Mouse (Mus musculus) brain, embryonic 14.5 days (tissue): ENCODE measurements around the gene Ebf1.

ENCODE experiments used
- CTCF ChIP-seq: fragments of 200-500 bp; IDR thresholded peaks from 2 replicates; pipeline ENCODE4 v1.5.1; 2012; ENCODE audit warnings: inconsistent platforms, mild to moderate bottlenecking, moderate library complexity, borderline replicate concordance; ENCODE audit not compliant: insufficient read depth, insufficient read length; ENCODE audit errors: extremely low read depth
- POLR2A ChIP-seq: fragments of 200-500 bp; IDR thresholded peaks from 2 replicates; pipeline ENCODE4 v1.6.1; 2012; ENCODE audit warnings: mild to moderate bottlenecking, inconsistent platforms, borderline replicate concordance; ENCODE audit not compliant: poor library complexity, insufficient read depth, insufficient read length, severe bottlenecking; ENCODE audit errors: extremely low read depth

DNA sequence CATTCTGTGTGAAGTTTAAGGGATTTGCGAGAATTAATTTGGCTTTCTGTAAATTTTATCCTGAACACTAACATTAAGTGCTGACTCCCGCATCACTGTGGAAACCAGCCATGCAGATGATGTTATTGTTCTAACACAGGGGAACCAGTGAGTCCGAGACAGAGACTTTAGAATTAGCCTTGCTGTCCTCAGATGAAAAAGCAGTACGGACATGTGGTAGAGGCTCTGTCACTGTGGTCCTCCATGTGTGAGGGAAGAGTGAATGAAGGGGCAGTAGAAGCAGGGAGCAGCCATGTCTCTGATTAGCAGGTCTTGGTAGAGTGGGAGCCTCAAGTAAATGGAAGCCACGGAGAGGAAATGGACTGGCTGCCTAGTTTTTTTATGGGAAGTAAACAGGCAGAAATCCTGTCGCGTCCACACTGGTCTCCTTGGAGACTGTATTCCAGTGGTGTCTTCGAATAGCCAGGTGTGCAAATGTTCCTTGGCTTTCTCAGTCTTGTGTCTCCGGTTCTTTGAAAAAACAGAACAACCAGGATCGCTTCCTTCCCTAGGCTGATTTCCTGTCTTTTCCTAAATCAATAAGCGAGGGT, 84.2 kb downstream of the Ebf1 start:
- no peak for TF ChIP-seq POLR2A
- TF ChIP-seq CTCF: no peak
